Mouse (Mus musculus): ENCODE measurements around the gene Prrt4. TPM values are rescaled to one million over a fixed set of nuclear protein-coding genes. Genes with fewer than 3 reads are reported as not detected.

The Prrt4 gene
- polyA plus RNA-seq, 1 experiment from 2014 or later = 1.2 TPM

- H3K9ac ChIP-seq = no peak overlapping the region
- no peaks in the 10 kb centered on the region for H3K27me3 ChIP-seq
- no peak overlapping the region for H3K4me2 ChIP-seq
- H3K4me1 ChIP-seq = peaks cover 19% of the 10 kb centered on the region
- H3K36me3 ChIP-seq (replicated peaks) = peaks cover 36% of the 10 kb centered on the region
- H3K9me3 ChIP-seq = no peaks in the 10 kb centered on the region
- H3K27ac ChIP-seq = no peak overlapping the region
- no peak overlapping the region for H3K4me3 ChIP-seq (replicated peaks)
- ATAC-seq (ENCODE audit: low FRiP score) = no peak
- WGBS = 79% methylated on average over 5 of the region's 5 CpGs
Measured at GRCm38 (mm10) chr6:29207017-29207416, 27.6 kb upstream of the Prrt4 start.

- 91% methylated on average over 10 of the region's 10 CpGs for WGBS
- ATAC-seq (ENCODE audit: low FRiP score) = no peak
- no peak overlapping the region for H3K9ac ChIP-seq
- no peaks in the 10 kb centered on the region for H3K9me3 ChIP-seq
- H3K4me2 ChIP-seq = no peak overlapping the region
- H3K27ac ChIP-seq = no peak overlapping the region
- no peaks in the 10 kb centered on the region for H3K27me3 ChIP-seq
- peaks cover 36% of the 10 kb centered on the region for H3K36me3 ChIP-seq (replicated peaks)
- peaks cover 11% of the 10 kb centered on the region for H3K4me1 ChIP-seq
- H3K4me3 ChIP-seq (replicated peaks) = no peak overlapping the region
Measured at GRCm38 (mm10) chr6:29206006-29206405, 26.6 kb upstream of the Prrt4 start.

GRCm38 (mm10) chr6:29204932-29205614 is 25.7 kb upstream of the Prrt4 start:
- H3K36me3 ChIP-seq (replicated peaks) = peaks cover 42% of the 10 kb centered on the region
- ATAC-seq (ENCODE audit: low FRiP score) = peak; percentile 62; the same call in 1 of the 2 replicates
- H3K27ac ChIP-seq = no peak overlapping the region
- peaks cover 5% of the 10 kb centered on the region for H3K4me1 ChIP-seq
- H3K4me2 ChIP-seq = no peak overlapping the region
- 61% methylated on average over 15 of the region's 15 CpGs for WGBS
- peaks cover 4% of the 10 kb centered on the region; the same call in 1 of the 2 replicates for H3K27me3 ChIP-seq
- H3K9me3 ChIP-seq = no peaks in the 10 kb centered on the region
- no peak overlapping the region for H3K9ac ChIP-seq
- H3K4me3 ChIP-seq (replicated peaks) = no peak overlapping the region

- H3K4me1 ChIP-seq = peaks cover 5% of the 10 kb centered on the region; the same call in 1 of the 2 replicates
- no peak overlapping the region for H3K4me2 ChIP-seq
- peaks cover 14% of the 10 kb centered on the region for H3K27me3 ChIP-seq
- H3K4me3 ChIP-seq (replicated peaks) = no peak overlapping the region
- no peak for ATAC-seq (ENCODE audit: low FRiP score)
- peaks cover 42% of the 10 kb centered on the region for H3K36me3 ChIP-seq (replicated peaks)
- 79% methylated on average over 6 of the region's 6 CpGs for WGBS
- no peak overlapping the region for H3K9ac ChIP-seq
- no peaks in the 10 kb centered on the region for H3K9me3 ChIP-seq
- H3K27ac ChIP-seq = no peak overlapping the region
Measured at GRCm38 (mm10) chr6:29203861-29204585, 24.6 kb upstream of the Prrt4 start.

- Histone ChIP-seq H3K27me3 (peaks cover 17% of the 10 kb centered on the region), H3K9ac (no peak overlapping the region), H3K4me2 (no peak overlapping the region), H3K4me3 (replicated peaks) (no peak overlapping the region), H3K27ac (no peak overlapping the region), H3K36me3 (replicated peaks) (peaks cover 42% of the 10 kb centered on the region), H3K4me1 (peaks cover 9% of the 10 kb centered on the region), H3K9me3 (no peaks in the 10 kb centered on the region)
- 92% methylated on average over 13 of the region's 13 CpGs for WGBS
- ATAC-seq (ENCODE audit: low FRiP score) = no peak
Measured at GRCm38 (mm10) chr6:29203096-29203495, 23.7 kb upstream of the Prrt4 start.

- peaks cover 41% of the 10 kb centered on the region for H3K36me3 ChIP-seq (replicated peaks)
- H3K9me3 ChIP-seq = no peaks in the 10 kb centered on the region
- H3K4me1 ChIP-seq = peaks cover 12% of the 10 kb centered on the region
- H3K4me2 ChIP-seq = no peak overlapping the region
- H3K27me3 ChIP-seq = peaks cover 27% of the 10 kb centered on the region
- no peak for ATAC-seq (ENCODE audit: low FRiP score)
- H3K27ac ChIP-seq = no peak overlapping the region
- no peak overlapping the region for H3K4me3 ChIP-seq (replicated peaks)
- 85% methylated on average over 8 of the region's 8 CpGs for WGBS
- H3K9ac ChIP-seq = no peak overlapping the region
Measured at GRCm38 (mm10) chr6:29201988-29202387, 22.6 kb upstream of the Prrt4 start.

GRCm38 (mm10) chr6:29201341-29201740 is 22.0 kb upstream of the Prrt4 start:
- no peak overlapping the region for H3K4me2 ChIP-seq
- H3K27ac ChIP-seq = no peak overlapping the region
- ATAC-seq (ENCODE audit: low FRiP score) = no peak

GRCm38 (mm10) chr6:29200496-29200895 is 21.1 kb upstream of the Prrt4 start:
- Histone ChIP-seq H3K4me2 (no peak overlapping the region), H3K36me3 (replicated peaks) (peaks cover 32% of the 10 kb centered on the region), H3K27ac (no peak overlapping the region), H3K9ac (no peak overlapping the region), H3K9me3 (no peaks in the 10 kb centered on the region), H3K4me3 (replicated peaks) (no peak overlapping the region), H3K27me3 (peaks cover 33% of the 10 kb centered on the region), H3K4me1 (peaks cover 12% of the 10 kb centered on the region)
- ATAC-seq (ENCODE audit: low FRiP score) = no peak
- 67% methylated on average over 3 of the region's 3 CpGs for WGBS

More at GRCm38 (mm10) chr6:29201341-29201740, 22.0 kb upstream of the Prrt4 start:
- WGBS = 88% methylated on average over 5 of the region's 5 CpGs
- H3K36me3 ChIP-seq (replicated peaks) = peaks cover 36% of the 10 kb centered on the region
- H3K4me1 ChIP-seq = peaks cover 12% of the 10 kb centered on the region
- H3K9ac ChIP-seq = no peak overlapping the region
- H3K27me3 ChIP-seq = peaks cover 33% of the 10 kb centered on the region
- H3K9me3 ChIP-seq = no peaks in the 10 kb centered on the region
- H3K4me3 ChIP-seq (replicated peaks) = no peak overlapping the region

GRCm38 (mm10) chr6:29199223-29199855 is 20.0 kb upstream of the Prrt4 start:
- H3K4me3 ChIP-seq (replicated peaks) = peak overlapping the region; percentile 36
- WGBS = 44% methylated on average over 8 of the region's 8 CpGs
- no peak overlapping the region for H3K27ac ChIP-seq
- no peak for ATAC-seq (ENCODE audit: low FRiP score)
- peaks cover 25% of the 10 kb centered on the region for H3K36me3 ChIP-seq (replicated peaks)
- H3K4me1 ChIP-seq = peaks cover 12% of the 10 kb centered on the region
- peak overlapping the region; percentile 33; the same call in 1 of the 2 replicates for H3K9ac ChIP-seq
- H3K4me2 ChIP-seq = peak overlapping the region; percentile 59
- H3K27me3 ChIP-seq = peaks cover 33% of the 10 kb centered on the region
- H3K9me3 ChIP-seq = no peaks in the 10 kb centered on the region

GRCm38 (mm10) chr6:29198309-29199222 is 19.2 kb upstream of the Prrt4 start:
- peak overlapping the region; percentile 33; the same call in 1 of the 2 replicates for H3K9ac ChIP-seq
- WGBS = 12% methylated on average over 25 of the region's 25 CpGs
- peak overlapping the region; percentile 59 for H3K4me2 ChIP-seq
- peak; percentile 89 for ATAC-seq (ENCODE audit: low FRiP score)
- no peaks in the 10 kb centered on the region for H3K9me3 ChIP-seq
- H3K36me3 ChIP-seq (replicated peaks) = peaks cover 18% of the 10 kb centered on the region
- peaks cover 12% of the 10 kb centered on the region for H3K4me1 ChIP-seq
- H3K27ac ChIP-seq = no peak overlapping the region
- peaks cover 36% of the 10 kb centered on the region for H3K27me3 ChIP-seq
- H3K4me3 ChIP-seq (replicated peaks) = peak overlapping the region; percentile 36

- ATAC-seq (ENCODE audit: low FRiP score) = no peak
- H3K9ac ChIP-seq = no peak overlapping the region
- H3K36me3 ChIP-seq (replicated peaks) = peaks cover 6% of the 10 kb centered on the region; the same call in 1 of the 2 replicates
- 78% methylated on average over 5 of the region's 5 CpGs for WGBS
- no peak overlapping the region for H3K4me2 ChIP-seq
- no peak overlapping the region for H3K4me3 ChIP-seq (replicated peaks)
- H3K4me1 ChIP-seq = peaks cover 12% of the 10 kb centered on the region
- H3K9me3 ChIP-seq = no peaks in the 10 kb centered on the region
- H3K27me3 ChIP-seq = peaks cover 42% of the 10 kb centered on the region
- no peak overlapping the region for H3K27ac ChIP-seq
Measured at GRCm38 (mm10) chr6:29195846-29196698, 16.7 kb upstream of the Prrt4 start.
